Mouse (Mus musculus): ENCODE measurements around the gene Vac14.

DNA sequence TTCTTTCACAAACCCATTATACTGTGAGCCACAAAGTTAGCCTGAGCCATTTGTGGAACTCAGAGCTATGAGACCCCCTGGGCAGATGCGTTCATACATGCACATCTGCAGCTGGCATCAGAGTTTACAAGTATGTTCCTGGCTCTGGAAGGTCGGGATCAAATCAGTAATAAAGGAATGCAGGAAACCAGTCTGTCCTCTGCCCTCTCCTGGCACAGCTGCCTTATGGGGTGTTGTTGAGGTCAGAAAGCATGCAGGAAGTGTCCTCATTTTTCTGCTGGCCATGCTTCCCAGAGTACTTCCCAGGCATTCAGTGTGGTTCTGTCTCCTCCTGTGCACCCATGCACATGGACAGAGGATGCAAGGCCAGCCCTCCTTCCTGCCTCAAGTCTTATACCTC lies 54.8 kb downstream of the Vac14 start:
- no peak for TF ChIP-seq CTCF (IDR thresholded peaks at IDR 0.05; ENCODE audit: extremely low read depth, insufficient read depth, low read length)
- no peak for TF ChIP-seq POLR2A (IDR thresholded peaks at IDR 0.05; ENCODE audit: extremely low read depth, insufficient read depth, low read length)
